Mouse (Mus musculus): ENCODE results near the gene Clec2i. TPM values are rescaled to one million over a fixed set of nuclear protein-coding genes. Genes with fewer than 3 reads are reported as not detected.

Gene Clec2i
- polyA plus RNA-seq, 1 experiment = not detected

DNA sequence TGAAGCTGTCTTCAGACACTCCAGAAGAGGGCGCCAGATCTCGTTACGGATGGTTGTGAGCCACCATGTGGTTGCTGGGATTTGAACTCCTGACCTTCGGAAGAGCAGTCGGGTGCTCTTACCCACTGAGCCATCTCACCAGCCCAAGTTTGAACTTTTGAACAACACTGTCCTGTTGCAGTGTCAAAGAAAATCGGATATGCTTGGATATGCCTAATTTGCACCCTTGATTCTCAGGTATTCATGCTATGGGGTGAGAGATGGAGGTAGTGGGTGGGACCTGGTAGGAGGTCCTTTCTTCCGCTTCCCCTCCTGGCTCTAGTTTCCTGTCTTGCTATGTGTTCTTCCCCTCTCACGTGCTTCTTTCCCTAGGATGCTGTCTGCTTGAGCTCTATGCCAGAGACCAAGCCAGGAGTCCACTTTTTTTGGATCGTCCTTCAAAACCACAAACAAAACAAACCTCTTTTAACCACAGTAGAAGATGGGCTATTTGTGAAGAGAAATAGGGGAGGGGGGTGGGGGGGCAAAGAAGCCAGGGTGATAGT is 41.3 kb upstream of the Clec2i start:
- TF ChIP-seq POLR2A (IDR thresholded peaks at IDR 0.05; ENCODE audit: low read depth, low read length) (no peak), CTCF (IDR thresholded peaks at IDR 0.05; ENCODE audit: extremely low read depth, insufficient read length, insufficient replicate concordance, low read depth, low read length) (peak; percentile 11; the same call in 1 of the 2 replicates)
- 82% methylated on average over 9 of the region's 9 CpGs for WGBS
- Histone ChIP-seq H3K36me3 (ENCODE audit: control insufficient read depth, insufficient read depth, low read length) (no peaks in the 10 kb centered on the region), H3K4me3 (ENCODE audit: low read depth, low read length) (no peak overlapping the region), H3K27ac (ENCODE audit: insufficient read depth, low read depth, low read length) (no peak overlapping the region), H3K4me1 (ENCODE audit: control insufficient read depth, insufficient read depth, insufficient read length, low read length) (peaks cover 8% of the 10 kb centered on the region), H3K27me3 (ENCODE audit: control insufficient read depth, insufficient read depth, low read length) (no peaks in the 10 kb centered on the region)

DNA sequence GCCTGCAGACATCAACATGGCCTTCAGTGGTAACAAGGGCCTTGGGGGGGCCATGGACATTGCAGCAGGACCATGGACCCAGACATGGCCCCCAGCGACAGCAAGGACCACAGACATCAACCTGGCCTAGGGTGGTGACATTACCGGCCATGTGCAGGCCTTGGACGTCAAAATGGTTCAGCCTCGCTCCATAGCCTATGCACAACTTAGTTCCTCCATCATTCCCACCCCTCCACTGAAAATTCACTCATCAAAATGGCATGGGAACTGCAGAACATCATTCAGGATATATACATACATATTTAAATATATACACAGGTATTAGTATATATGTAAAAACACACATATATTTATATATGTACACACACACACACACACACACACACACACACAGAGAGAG is 40.0 kb upstream of the Clec2i start:
- Histone ChIP-seq H3K27me3 (ENCODE audit: control insufficient read depth, insufficient read depth, low read length) (no peaks in the 10 kb centered on the region), H3K27ac (ENCODE audit: insufficient read depth, low read depth, low read length) (no peak overlapping the region), H3K36me3 (ENCODE audit: control insufficient read depth, insufficient read depth, low read length) (no peaks in the 10 kb centered on the region), H3K4me3 (ENCODE audit: low read depth, low read length) (no peak overlapping the region), H3K4me1 (ENCODE audit: control insufficient read depth, insufficient read depth, insufficient read length, low read length) (peaks cover 5% of the 10 kb centered on the region; the same call in 1 of the 2 replicates)
- no peak for TF ChIP-seq POLR2A (IDR thresholded peaks at IDR 0.05; ENCODE audit: low read depth, low read length)
- WGBS = 93% methylated on average over 4 of the region's 4 CpGs

- 48% methylated on average over 2 of the region's 2 CpGs for WGBS
- no peaks in the 10 kb centered on the region for H3K36me3 ChIP-seq (ENCODE audit: control insufficient read depth, insufficient read depth, low read length)
- TF ChIP-seq CTCF (IDR thresholded peaks at IDR 0.05; ENCODE audit: extremely low read depth, insufficient read length, insufficient replicate concordance, low read depth, low read length) (peak; percentile 75; the same call in 1 of the 2 replicates), POLR2A (IDR thresholded peaks at IDR 0.05; ENCODE audit: low read depth, low read length) (no peak)
- H3K4me3 ChIP-seq (ENCODE audit: low read depth, low read length) = no peak overlapping the region
- H3K27me3 ChIP-seq (ENCODE audit: control insufficient read depth, insufficient read depth, low read length) = no peaks in the 10 kb centered on the region
- H3K27ac ChIP-seq (ENCODE audit: insufficient read depth, low read depth, low read length) = no peak overlapping the region
- peaks cover 5% of the 10 kb centered on the region; the same call in 1 of the 2 replicates for H3K4me1 ChIP-seq (ENCODE audit: control insufficient read depth, insufficient read depth, insufficient read length, low read length)
Observed at GRCm38 (mm10) chr6:128849902-128850301, 37.5 kb upstream of the Clec2i start.

- Histone ChIP-seq H3K36me3 (ENCODE audit: control insufficient read depth, insufficient read depth, low read length) (no peaks in the 10 kb centered on the region), H3K4me1 (ENCODE audit: control insufficient read depth, insufficient read depth, insufficient read length, low read length) (peaks cover 9% of the 10 kb centered on the region; the same call in 1 of the 2 replicates), H3K27me3 (ENCODE audit: control insufficient read depth, insufficient read depth, low read length) (no peaks in the 10 kb centered on the region), H3K27ac (ENCODE audit: insufficient read depth, low read depth, low read length) (peak overlapping the region; percentile 51), H3K4me3 (ENCODE audit: low read depth, low read length) (no peak overlapping the region)
- WGBS = 12% methylated on average over 2 of the region's 2 CpGs
- TF ChIP-seq CTCF (IDR thresholded peaks at IDR 0.05; ENCODE audit: extremely low read depth, insufficient read length, insufficient replicate concordance, low read depth, low read length) = no peak
- TF ChIP-seq POLR2A (IDR thresholded peaks at IDR 0.05; ENCODE audit: low read depth, low read length) = no peak
Observed at GRCm38 (mm10) chr6:128850671-128851070, 36.7 kb upstream of the Clec2i start.

DNA sequence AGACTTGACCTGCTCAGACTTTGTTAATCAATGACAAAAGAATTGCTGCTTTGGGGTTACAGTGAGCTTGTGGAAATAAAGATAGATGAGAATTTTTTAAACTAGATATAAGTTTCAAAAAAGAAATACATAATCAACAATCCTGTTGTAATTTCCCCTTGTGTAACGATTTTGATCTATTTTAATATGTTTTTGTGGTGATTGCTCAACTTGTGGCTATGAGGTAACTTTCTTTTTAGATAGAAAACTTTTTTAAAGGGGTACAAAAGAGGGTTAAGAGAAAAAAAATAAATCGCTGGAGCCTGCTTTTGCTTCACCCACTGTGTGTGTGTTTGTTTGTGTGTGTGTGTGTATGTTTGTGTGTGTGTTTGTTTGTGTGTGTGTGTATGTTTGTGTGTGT is 36.2 kb upstream of the Clec2i start:
- no peak overlapping the region; the same call in 1 of the 2 replicates for H3K27ac ChIP-seq (ENCODE audit: insufficient read depth, low read depth, low read length)
- peaks cover 11% of the 10 kb centered on the region; the same call in 1 of the 2 replicates for H3K4me1 ChIP-seq (ENCODE audit: control insufficient read depth, insufficient read depth, insufficient read length, low read length)
- H3K36me3 ChIP-seq (ENCODE audit: control insufficient read depth, insufficient read depth, low read length) = no peaks in the 10 kb centered on the region
- no peak overlapping the region for H3K4me3 ChIP-seq (ENCODE audit: low read depth, low read length)
- TF ChIP-seq CTCF (IDR thresholded peaks at IDR 0.05; ENCODE audit: extremely low read depth, insufficient read length, insufficient replicate concordance, low read depth, low read length) = no peak
- TF ChIP-seq POLR2A (IDR thresholded peaks at IDR 0.05; ENCODE audit: low read depth, low read length) = no peak
- H3K27me3 ChIP-seq (ENCODE audit: control insufficient read depth, insufficient read depth, low read length) = no peaks in the 10 kb centered on the region
- 24% methylated on average over 2 of the region's 2 CpGs for WGBS

- H3K27ac ChIP-seq (ENCODE audit: insufficient read depth, low read depth, low read length) = no peak overlapping the region
- WGBS = 58% methylated on average over 3 of the region's 3 CpGs
Observed at GRCm38 (mm10) chr6:128852766-128853165, 34.6 kb upstream of the Clec2i start.

GRCm38 (mm10) chr6:128854024-128854820 is 33.2 kb upstream of the Clec2i start:
- TF ChIP-seq CTCF (IDR thresholded peaks at IDR 0.05; ENCODE audit: extremely low read depth, insufficient read length, insufficient replicate concordance, low read depth, low read length) (peak; percentile 41; the same call in 1 of the 2 replicates), POLR2A (IDR thresholded peaks at IDR 0.05; ENCODE audit: low read depth, low read length) (no peak)
- Histone ChIP-seq H3K36me3 (ENCODE audit: control insufficient read depth, insufficient read depth, low read length) (no peaks in the 10 kb centered on the region), H3K4me1 (ENCODE audit: control insufficient read depth, insufficient read depth, insufficient read length, low read length) (peaks cover 11% of the 10 kb centered on the region; the same call in 1 of the 2 replicates), H3K4me3 (ENCODE audit: low read depth, low read length) (no peak overlapping the region), H3K27ac (ENCODE audit: insufficient read depth, low read depth, low read length) (peak overlapping the region; percentile 42; the same call in 1 of the 2 replicates), H3K27me3 (ENCODE audit: control insufficient read depth, insufficient read depth, low read length) (no peaks in the 10 kb centered on the region)
- WGBS = 32% methylated on average over 12 of the region's 12 CpGs

More at GRCm38 (mm10) chr6:128852766-128853165, 34.6 kb upstream of the Clec2i start:
- Histone ChIP-seq H3K36me3 (ENCODE audit: control insufficient read depth, insufficient read depth, low read length) (no peaks in the 10 kb centered on the region), H3K4me1 (ENCODE audit: control insufficient read depth, insufficient read depth, insufficient read length, low read length) (peaks cover 11% of the 10 kb centered on the region; the same call in 1 of the 2 replicates), H3K4me3 (ENCODE audit: low read depth, low read length) (no peak overlapping the region), H3K27me3 (ENCODE audit: control insufficient read depth, insufficient read depth, low read length) (no peaks in the 10 kb centered on the region)
- TF ChIP-seq CTCF (IDR thresholded peaks at IDR 0.05; ENCODE audit: extremely low read depth, insufficient read length, insufficient replicate concordance, low read depth, low read length) = no peak
- TF ChIP-seq POLR2A (IDR thresholded peaks at IDR 0.05; ENCODE audit: low read depth, low read length) = no peak

Data from small intestine, adult 2 months (tissue).